Mouse (Mus musculus) midbrain, embryonic 12.5 days (tissue): Measurements from ENCODE around the gene Gm11034. TPM values are rescaled to one million over a fixed set of nuclear protein-coding genes. Genes with fewer than 3 reads are reported as not detected.

ENCODE experiments used
- ATAC-seq: fragments of 200-750 bp; cut with Nextera tagmentation; 2 replicates; pipeline ENCODE4 v1.8.0; 2017; ENCODE audit warnings: low read depth, moderate TSS enrichment, moderate library complexity; ENCODE audit not compliant: low FRiP score
- H3K27ac ChIP-seq: fragments of 300-500 bp; sonication (generic); replicated peaks from 2 replicates; pipeline ENCODE4 v1.5.1; 2016; ENCODE audit warnings: mild to moderate bottlenecking
- H3K27me3 ChIP-seq: fragments of 300-500 bp; sonication (generic); 2 replicates; pipeline ENCODE4 v1.6.1; 2016; ENCODE audit warnings: mild to moderate bottlenecking
- H3K36me3 ChIP-seq: fragments of 300-500 bp; sonication (generic); 2 replicates; pipeline ENCODE4 v1.6.1; 2016
- H3K4me1 ChIP-seq: fragments of 300-500 bp; sonication (generic); 2 replicates; pipeline ENCODE4 v1.6.1; 2016
- H3K4me2 ChIP-seq: fragments of 300-500 bp; sonication (generic); replicated peaks from 2 replicates; pipeline ENCODE4 v1.6.1; 2016; ENCODE audit warnings: mild to moderate bottlenecking, moderate library complexity
- H3K4me3 ChIP-seq: fragments of 300-500 bp; sonication (generic); 2 replicates; pipeline ENCODE4 v1.5.1; 2016; ENCODE audit warnings: mild to moderate bottlenecking
- H3K9ac ChIP-seq: fragments of 300-500 bp; sonication (generic); replicated peaks from 2 replicates; pipeline ENCODE4 v1.6.1; 2016; ENCODE audit warnings: mild to moderate bottlenecking, moderate library complexity
- H3K9me3 ChIP-seq: fragments of 300-500 bp; sonication (generic); 2 replicates; pipeline ENCODE4 v1.6.1; 2016; ENCODE audit warnings: mild to moderate bottlenecking
- WGBS: fragments of 180-500 bp; shearing (Covaris S2); methylation state at CpG from one replicate; pipeline ENCODE4 v1.1.7; 2016; 5-methylcytosine and 5-hydroxymethylcytosine counted together
- polyA plus RNA-seq: library from polyadenylated mRNA; unstranded; fragments of >200 nt; fragmentation: Nextera tagmentation; extraction: Ambion mirVana; gene quantifications from 2 replicates; pipeline ENCODE4 v1.2.1, GENCODE M21; 2016

Gm11034 gene
- polyA plus RNA-seq: not detected in 2 replicates

DNA sequence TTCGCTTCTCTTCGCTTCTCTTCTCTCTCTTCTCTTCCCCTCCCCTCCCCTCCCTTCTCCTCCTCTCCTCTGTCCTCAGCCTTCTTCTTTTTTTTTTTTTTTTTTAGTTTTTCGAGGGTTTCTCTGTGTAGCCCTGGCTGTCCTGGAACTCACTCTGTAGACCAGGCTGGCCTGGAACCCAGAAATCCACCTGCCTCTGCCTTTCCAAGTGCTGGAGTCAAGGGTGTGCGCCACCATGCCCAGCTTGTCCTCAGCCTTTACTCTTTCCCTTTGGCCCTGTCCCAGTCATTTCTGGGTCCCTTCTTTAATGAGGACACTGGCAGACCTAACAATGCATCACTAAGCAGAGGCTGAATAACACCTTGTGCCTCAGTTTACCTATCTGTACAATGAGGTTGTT lies at the start of gene Gm11034:
Gene Gm11034 (minus strand): TSS at position 101 of the 400 bp plus-strand sequence.
- H3K4me2 ChIP-seq: no peak within 1 kb of the TSS
- no peak within 1 kb of the TSS for H3K4me3 ChIP-seq
- no peak within 1 kb of the TSS for H3K9ac ChIP-seq
- H3K27me3 ChIP-seq: peaks cover 16% of the 10 kb centered on the region
- ATAC-seq: no peak
- no peaks in the 10 kb centered on the region for H3K4me1 ChIP-seq
- H3K9me3 ChIP-seq: no peaks in the 10 kb centered on the region
- no peaks in the 10 kb centered on the region for H3K36me3 ChIP-seq
- 69% methylated on average over 4 of the region's 4 CpGs for WGBS
- no peak within 1 kb of the TSS for H3K27ac ChIP-seq

DNA sequence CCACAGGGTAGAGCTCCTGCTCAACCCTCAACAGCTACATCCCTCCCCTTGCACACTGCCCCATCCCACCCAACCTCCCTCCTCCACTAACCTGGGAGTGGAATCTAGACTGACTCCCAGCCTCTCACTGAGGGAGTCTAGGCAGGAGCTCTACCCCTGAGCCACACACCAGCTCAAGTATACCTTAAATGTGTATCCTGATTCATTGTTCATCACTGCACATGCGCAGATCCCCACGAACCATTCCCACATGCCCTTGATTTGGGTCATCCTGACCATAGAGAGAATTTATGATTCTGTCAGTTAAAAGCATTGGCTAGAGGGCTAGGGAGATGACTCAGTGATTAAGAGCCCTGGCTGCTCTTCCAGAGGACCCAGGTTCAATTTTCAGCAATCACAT lies 49.3 kb upstream of the Gm11034 start:
- WGBS: 90% methylated on average over 2 of the region's 2 CpGs
- no peak overlapping the region for H3K4me3 ChIP-seq
- H3K9me3 ChIP-seq: no peaks in the 10 kb centered on the region

DNA sequence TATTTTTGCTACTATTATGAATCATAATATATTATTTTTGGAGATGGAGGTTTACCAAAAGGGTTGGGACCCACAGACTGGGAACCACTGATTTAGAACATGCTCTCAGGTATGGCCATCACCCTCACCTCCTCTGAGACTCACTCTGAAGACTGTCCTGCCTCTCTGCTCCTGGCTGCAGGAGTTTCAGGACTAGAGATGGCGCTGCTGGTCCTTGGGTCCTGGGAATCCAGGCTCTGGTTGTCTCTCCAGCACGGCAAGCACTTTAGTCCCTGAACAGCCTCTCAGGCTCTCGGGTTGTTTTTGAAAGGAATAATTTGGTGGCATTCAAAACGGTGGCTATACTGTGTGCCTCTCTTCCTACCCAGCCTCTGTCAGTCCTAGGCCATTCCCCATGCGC lies 48.4 kb upstream of the Gm11034 start:
- Histone ChIP-seq H3K9ac (no peak overlapping the region), H3K4me1 (no peaks in the 10 kb centered on the region), H3K27me3 (no peaks in the 10 kb centered on the region; the same call in 1 of the 2 replicates), H3K9me3 (no peaks in the 10 kb centered on the region), H3K36me3 (no peaks in the 10 kb centered on the region), H3K4me3 (no peak overlapping the region), H3K27ac (no peak overlapping the region), H3K4me2 (no peak overlapping the region)
- 49% methylated on average over 5 of the region's 5 CpGs for WGBS
- ATAC-seq: no peak

More for the DNA sequence above, 49.3 kb upstream of the Gm11034 start:
- Histone ChIP-seq H3K36me3 (no peaks in the 10 kb centered on the region), H3K9ac (no peak overlapping the region), H3K4me1 (no peaks in the 10 kb centered on the region), H3K27me3 (no peaks in the 10 kb centered on the region; the same call in 1 of the 2 replicates), H3K27ac (no peak overlapping the region), H3K4me2 (no peak overlapping the region)
- ATAC-seq: no peak

DNA sequence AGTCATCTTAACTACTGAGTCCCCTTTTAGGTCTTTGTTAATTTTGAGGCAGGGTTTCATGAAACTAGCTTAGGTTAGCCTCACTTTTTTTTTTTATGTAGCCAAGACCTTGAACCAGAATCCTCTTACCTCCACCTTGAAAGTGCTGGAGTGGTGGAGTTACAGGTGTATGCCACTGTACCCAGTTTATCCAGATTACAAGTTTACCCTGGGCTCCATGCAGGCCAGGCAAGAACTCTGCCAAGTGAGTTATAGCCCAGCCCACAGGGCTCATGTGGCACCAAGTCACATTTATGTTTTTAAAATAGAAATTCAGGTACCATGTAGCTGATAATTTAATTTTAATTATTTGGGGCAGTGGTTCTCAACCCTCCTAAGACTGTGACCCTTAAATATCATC lies 48.0 kb upstream of the Gm11034 start:
- Histone ChIP-seq H3K36me3 (no peaks in the 10 kb centered on the region), H3K9ac (no peak overlapping the region), H3K27me3 (no peaks in the 10 kb centered on the region; the same call in 1 of the 2 replicates), H3K27ac (no peak overlapping the region), H3K9me3 (no peaks in the 10 kb centered on the region), H3K4me2 (no peak overlapping the region), H3K4me3 (no peak overlapping the region), H3K4me1 (no peaks in the 10 kb centered on the region)
- ATAC-seq: no peak

DNA sequence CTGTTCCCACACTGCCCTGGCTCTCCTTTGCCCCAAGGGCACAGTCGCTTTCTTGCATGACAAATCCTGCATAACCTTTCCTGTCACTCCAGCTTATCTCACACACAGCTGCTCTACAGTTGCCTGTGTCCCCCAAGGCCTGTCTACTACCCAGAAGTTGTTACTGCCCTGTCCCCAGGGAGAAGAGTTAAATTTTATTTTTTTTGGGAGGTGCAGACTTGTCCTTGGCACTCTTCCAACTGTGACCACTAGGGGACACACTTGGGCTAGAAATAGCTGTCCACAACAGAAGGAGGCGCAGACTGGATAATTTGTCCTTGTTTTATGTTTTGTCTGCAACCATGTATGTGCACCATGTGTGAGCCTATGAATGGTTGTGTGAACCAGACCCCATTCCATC lies 47.6 kb upstream of the Gm11034 start:
- Histone ChIP-seq H3K27ac (no peak overlapping the region), H3K9ac (no peak overlapping the region), H3K4me3 (no peak overlapping the region), H3K4me2 (no peak overlapping the region), H3K36me3 (0 out of 2 replicates have a peak, but pooled peaks cover under 1% of the 10 kb centered on the region), H3K27me3 (no peaks in the 10 kb centered on the region; the same call in 1 of the 2 replicates), H3K9me3 (no peaks in the 10 kb centered on the region), H3K4me1 (no peaks in the 10 kb centered on the region)
- WGBS: 35% methylated on average over 2 of the region's 2 CpGs
- ATAC-seq: peak; percentile 47; the same call in 1 of the 2 replicates

DNA sequence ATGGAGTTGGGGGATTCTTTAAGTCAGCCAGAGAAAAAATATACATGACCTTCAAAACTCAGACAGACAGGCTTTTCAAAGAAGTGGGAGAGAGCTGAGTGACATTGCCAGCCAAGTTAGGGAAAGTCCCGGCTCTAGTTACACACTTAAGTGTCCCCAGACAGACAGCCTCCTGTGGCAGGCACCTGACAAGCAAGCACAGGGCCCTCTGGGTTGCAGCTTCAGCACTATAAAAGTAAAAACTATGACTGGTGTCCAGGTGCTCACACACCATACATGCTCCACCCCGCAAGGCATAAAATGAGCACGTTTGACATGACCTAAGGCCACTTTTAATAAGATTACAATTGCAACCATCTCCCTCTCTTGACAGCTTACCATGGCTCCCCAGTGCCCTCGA lies 47.1 kb upstream of the Gm11034 start:
- 0 out of 2 replicates have a peak, but pooled peaks have one; percentile 18 for ATAC-seq
- Histone ChIP-seq H3K36me3 (peaks cover 5% of the 10 kb centered on the region), H3K4me1 (no peaks in the 10 kb centered on the region), H3K9ac (no peak overlapping the region), H3K27me3 (no peaks in the 10 kb centered on the region; the same call in 1 of the 2 replicates), H3K4me3 (no peak overlapping the region), H3K4me2 (no peak overlapping the region), H3K9me3 (no peaks in the 10 kb centered on the region), H3K27ac (no peak overlapping the region)
- 66% methylated on average over 4 of the region's 4 CpGs for WGBS

DNA sequence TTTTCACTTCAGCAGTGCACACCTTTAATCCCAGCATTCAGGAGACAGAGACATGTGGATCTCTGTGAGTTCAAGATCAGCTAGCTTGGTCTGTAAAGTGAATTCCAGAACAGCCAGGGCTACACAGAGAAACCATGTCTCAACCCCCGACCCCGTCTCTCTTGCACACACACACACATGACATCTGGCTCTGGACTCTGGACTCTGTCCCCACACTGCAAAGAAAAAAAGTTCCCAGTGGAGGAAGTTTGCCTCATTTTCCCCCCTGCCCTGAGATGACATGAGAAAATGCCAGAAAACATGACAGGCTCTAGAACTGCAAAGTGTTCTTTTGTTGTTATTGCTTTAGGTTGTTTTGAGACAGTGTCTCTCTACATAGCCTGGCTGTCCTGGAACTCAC lies 46.4 kb upstream of the Gm11034 start:
- WGBS: 82% methylated on average over 2 of the region's 2 CpGs
- no peaks in the 10 kb centered on the region for H3K9me3 ChIP-seq
- H3K4me3 ChIP-seq: no peak overlapping the region
- ATAC-seq: no peak
- no peaks in the 10 kb centered on the region for H3K4me1 ChIP-seq
- H3K9ac ChIP-seq: no peak overlapping the region
- no peaks in the 10 kb centered on the region; the same call in 1 of the 2 replicates for H3K27me3 ChIP-seq
- H3K36me3 ChIP-seq: peaks cover 12% of the 10 kb centered on the region
- no peak overlapping the region for H3K27ac ChIP-seq
- H3K4me2 ChIP-seq: no peak overlapping the region

DNA sequence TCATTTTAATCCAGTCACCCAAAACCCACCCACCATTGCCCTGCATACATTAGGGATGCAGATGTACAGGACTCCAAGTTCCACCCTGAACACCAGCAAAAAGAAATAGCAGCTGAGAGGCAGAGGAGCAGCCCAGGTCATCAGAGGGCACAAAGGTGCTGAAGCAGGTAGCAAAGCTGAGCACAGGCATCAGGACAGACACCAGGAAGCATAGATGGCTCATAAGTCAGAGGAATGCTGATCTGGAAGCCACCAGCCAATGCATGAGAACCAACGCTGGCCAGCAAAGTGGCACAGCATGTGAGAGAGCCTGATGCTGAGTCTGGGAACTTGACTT lies 44.4 kb upstream of the Gm11034 start:
- Histone ChIP-seq H3K9ac (no peak overlapping the region), H3K4me2 (no peak overlapping the region), H3K4me1 (no peaks in the 10 kb centered on the region), H3K36me3 (peaks cover 30% of the 10 kb centered on the region), H3K9me3 (no peaks in the 10 kb centered on the region), H3K27ac (no peak overlapping the region), H3K4me3 (no peak overlapping the region), H3K27me3 (no peaks in the 10 kb centered on the region; the same call in 1 of the 2 replicates)
- ATAC-seq: no peak
- 75% methylated on average over 1 of the region's 1 CpGs for WGBS

DNA sequence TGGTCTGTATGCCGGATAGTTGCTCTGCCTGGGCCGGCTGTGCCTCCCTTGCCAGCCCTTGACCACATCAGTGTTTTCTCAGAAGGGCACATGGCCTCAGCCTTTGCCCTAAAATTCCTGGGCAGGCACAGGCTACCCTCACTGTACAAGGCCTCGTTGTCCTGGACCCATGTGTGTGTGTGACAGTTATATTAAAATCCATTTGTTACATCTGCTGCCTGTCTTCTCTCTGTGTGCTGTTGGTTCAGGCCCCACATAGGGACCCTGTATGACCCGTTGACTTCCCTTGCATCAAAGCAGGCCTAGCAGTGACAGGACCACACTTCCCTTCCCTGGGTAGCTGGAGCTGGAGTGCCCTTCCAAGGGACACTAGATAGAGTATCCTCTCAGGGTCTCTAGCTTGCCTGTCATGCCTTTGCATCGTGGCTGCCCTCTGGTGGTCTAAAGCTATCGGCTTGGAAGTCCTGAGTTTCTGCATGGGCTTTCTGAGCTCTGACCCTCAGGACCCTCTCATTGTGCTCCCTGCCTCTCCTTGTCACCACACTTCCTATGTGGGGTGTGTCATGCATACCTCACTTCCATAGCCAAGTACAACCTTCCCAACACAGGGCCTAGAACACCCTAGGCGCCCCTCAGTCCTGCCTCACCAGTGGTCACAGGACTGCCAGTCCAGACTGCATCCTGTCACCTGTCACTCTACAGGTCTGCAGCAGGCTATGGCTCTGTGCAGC lies 43.9 kb upstream of the Gm11034 start:
- Histone ChIP-seq H3K9me3 (no peaks in the 10 kb centered on the region), H3K27me3 (no peaks in the 10 kb centered on the region; the same call in 1 of the 2 replicates), H3K4me1 (no peaks in the 10 kb centered on the region), H3K36me3 (peaks cover 36% of the 10 kb centered on the region), H3K27ac (no peak overlapping the region), H3K4me2 (no peak overlapping the region), H3K9ac (no peak overlapping the region), H3K4me3 (no peak overlapping the region)
- peak; percentile 41; the same call in 1 of the 2 replicates for ATAC-seq
- 57% methylated on average over 7 of the region's 7 CpGs for WGBS

DNA sequence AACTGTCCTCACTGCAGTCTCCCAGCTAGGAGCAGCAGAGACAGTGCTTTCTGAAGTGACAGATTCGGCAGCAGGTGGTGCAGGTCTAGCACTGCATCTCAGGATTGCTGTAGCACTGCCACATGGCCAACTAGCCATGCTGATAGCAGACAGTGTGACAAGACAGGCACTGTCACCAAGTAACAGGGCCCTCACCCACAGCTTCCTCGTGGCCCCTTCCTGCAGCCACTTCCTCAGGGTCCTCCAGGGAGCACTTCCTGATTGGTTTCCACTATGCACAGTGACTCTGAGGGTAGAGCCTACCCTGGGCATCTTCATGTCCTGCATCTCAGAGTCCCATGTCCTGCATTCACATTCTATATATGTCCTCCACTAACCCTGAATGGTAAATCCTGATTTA lies 31.2 kb upstream of the Gm11034 start:
- Histone ChIP-seq H3K4me2 (no peak overlapping the region), H3K27me3 (no peaks in the 10 kb centered on the region), H3K4me3 (no peak overlapping the region), H3K27ac (no peak overlapping the region), H3K9me3 (no peaks in the 10 kb centered on the region), H3K9ac (no peak overlapping the region), H3K4me1 (peaks cover 16% of the 10 kb centered on the region), H3K36me3 (peaks cover 36% of the 10 kb centered on the region)
- ATAC-seq: no peak
- 88% methylated on average over 2 of the region's 2 CpGs for WGBS

DNA sequence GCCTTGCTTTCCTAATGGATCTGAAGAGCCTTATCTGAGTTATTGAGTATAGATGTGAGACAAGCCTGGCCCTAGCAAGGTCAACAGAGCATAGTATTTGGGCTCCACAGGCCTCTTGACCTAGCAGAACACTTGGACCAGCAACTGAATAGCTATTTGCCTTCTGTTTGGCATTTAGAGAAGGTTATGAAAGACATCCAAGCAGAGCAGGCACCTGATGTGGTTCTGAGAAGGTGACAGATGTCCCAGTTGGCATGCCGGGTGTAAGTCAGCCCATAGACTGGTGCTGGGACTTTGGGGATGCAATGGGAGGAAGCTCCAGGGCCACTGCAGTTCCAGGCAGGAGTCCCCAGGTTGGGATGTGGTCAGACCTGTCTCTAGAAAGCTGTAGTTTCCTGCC lies 28.8 kb upstream of the Gm11034 start:
- Histone ChIP-seq H3K27ac (no peak overlapping the region), H3K4me1 (peaks cover 16% of the 10 kb centered on the region), H3K4me2 (no peak overlapping the region), H3K9me3 (no peaks in the 10 kb centered on the region), H3K4me3 (no peak overlapping the region), H3K9ac (no peak overlapping the region), H3K36me3 (peaks cover 21% of the 10 kb centered on the region), H3K27me3 (no peaks in the 10 kb centered on the region)
- WGBS: 100% methylated on average over 1 of the region's 1 CpGs
- ATAC-seq: no peak

DNA sequence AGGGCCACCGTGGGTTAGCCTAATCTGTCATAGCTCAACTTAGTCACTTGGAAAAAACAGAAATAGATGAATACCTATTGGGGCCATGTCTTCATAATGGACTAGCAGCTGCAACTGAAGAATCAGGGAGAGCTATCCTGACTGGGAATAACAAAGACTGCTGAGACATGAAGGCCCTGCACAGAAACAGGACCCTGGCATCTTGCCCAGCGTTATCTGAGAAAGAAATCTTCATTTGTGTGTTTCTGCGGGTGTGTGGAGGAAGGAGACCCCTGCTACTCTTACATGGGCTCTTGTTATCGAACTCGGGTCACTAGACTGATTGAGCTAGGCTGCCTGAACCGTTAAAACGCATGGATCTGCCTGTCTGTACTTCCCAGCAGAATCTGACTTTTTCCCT lies 27.5 kb upstream of the Gm11034 start:
- H3K36me3 ChIP-seq: peaks cover 8% of the 10 kb centered on the region
- H3K4me3 ChIP-seq: peak overlapping the region; percentile 64
- WGBS: 76% methylated on average over 7 of the region's 7 CpGs
- H3K27ac ChIP-seq: peak overlapping the region; percentile 95; the same call in 1 of the 2 replicates
- H3K27me3 ChIP-seq: no peaks in the 10 kb centered on the region
- H3K4me1 ChIP-seq: peaks cover 16% of the 10 kb centered on the region
- H3K4me2 ChIP-seq: peak overlapping the region; percentile 60
- H3K9me3 ChIP-seq: no peaks in the 10 kb centered on the region
- no peak for ATAC-seq
- peak overlapping the region; percentile 54 for H3K9ac ChIP-seq
